Mouse (Mus musculus) neural tube, embryonic 12.5 days (tissue): Measurements from ENCODE around the gene Psmd2. TPM values are rescaled to one million over a fixed set of nuclear protein-coding genes. Genes with fewer than 3 reads are reported as not detected.

Experiments used
- ATAC-seq: fragments of 200-750 bp; cut with Nextera tagmentation; 2 replicates; pipeline ENCODE4 v1.8.0; 2017; ENCODE audit warnings: low read depth, mild to moderate bottlenecking, moderate TSS enrichment, moderate library complexity; ENCODE audit not compliant: low FRiP score
- H3K27ac ChIP-seq: fragments of 300-500 bp; sonication (generic); 2 replicates; pipeline ENCODE4 v1.5.1; 2016
- H3K27me3 ChIP-seq: fragments of 300-500 bp; sonication (generic); replicated peaks from 2 replicates; pipeline ENCODE4 v1.6.1; 2016; ENCODE audit warnings: mild to moderate bottlenecking
- H3K36me3 ChIP-seq: fragments of 300-500 bp; sonication (generic); 2 replicates; pipeline ENCODE4 v1.6.1; 2016; ENCODE audit warnings: mild to moderate bottlenecking
- H3K4me1 ChIP-seq: fragments of 300-500 bp; sonication (generic); 2 replicates; pipeline ENCODE4 v1.6.1; 2016
- H3K4me2 ChIP-seq: fragments of 300-500 bp; sonication (generic); replicated peaks from 2 replicates; pipeline ENCODE4 v1.6.1; 2016; ENCODE audit warnings: mild to moderate bottlenecking
- H3K4me3 ChIP-seq: fragments of 300-500 bp; sonication (generic); 2 replicates; pipeline ENCODE4 v1.5.1; 2016
- H3K9ac ChIP-seq: fragments of 300-500 bp; sonication (generic); 2 replicates; pipeline ENCODE4 v1.6.1; 2016; ENCODE audit warnings: mild to moderate bottlenecking
- H3K9me3 ChIP-seq: fragments of 300-500 bp; sonication (generic); 2 replicates; pipeline ENCODE4 v1.6.1; 2016; ENCODE audit warnings: mild to moderate bottlenecking
- WGBS: fragments of 180-500 bp; shearing (Covaris S2); methylation state at CpG from one replicate; pipeline ENCODE4 v1.1.7; 2016; 5-methylcytosine and 5-hydroxymethylcytosine counted together
- polyA plus RNA-seq: library from polyadenylated mRNA; unstranded; fragments of >200 nt; fragmentation: Nextera tagmentation; extraction: Ambion mirVana; gene quantifications from 2 replicates; pipeline ENCODE4 v1.2.1, GENCODE M21; 2016

The Psmd2 gene
- polyA plus RNA-seq, result 412 and 424 TPM in 2 replicates

GRCm38 (mm10) chr16:20651076-20651946, at the start of gene Psmd2:
Psmd2 (plus strand) TSS chr16:20651652.
- H3K4me3 ChIP-seq, result peak within 1 kb of the TSS; percentile 71
- peaks cover 16% of the 10 kb centered on the region for H3K4me1 ChIP-seq
- no peaks in the 10 kb centered on the region for H3K27me3 ChIP-seq
- 2% methylated on average over 46 of the region's 46 CpGs for WGBS
- peak within 1 kb of the TSS; percentile 91 for H3K4me2 ChIP-seq
- no peak within 1 kb of the TSS for H3K27ac ChIP-seq
- peak within 1 kb of the TSS; percentile 87 for H3K9ac ChIP-seq
- H3K36me3 ChIP-seq, result peaks cover 20% of the 10 kb centered on the region
- ATAC-seq, result peak; percentile 95
- no peaks in the 10 kb centered on the region for H3K9me3 ChIP-seq

- peak; percentile 61; the same call in 1 of the 2 replicates for ATAC-seq
- Histone ChIP-seq H3K4me2 (no peak overlapping the region), H3K9ac (no peak overlapping the region), H3K9me3 (no peaks in the 10 kb centered on the region), H3K27me3 (no peaks in the 10 kb centered on the region), H3K4me1 (peaks cover 7% of the 10 kb centered on the region; the same call in 1 of the 2 replicates), H3K36me3 (peaks cover 48% of the 10 kb centered on the region), H3K4me3 (no peak overlapping the region), H3K27ac (no peak overlapping the region)
- WGBS, result 79% methylated on average over 9 of the region's 9 CpGs
These were observed 46.7 kb upstream of the Psmd2 start for GRCm38 (mm10) chr16:20604705-20605104.

- Histone ChIP-seq H3K4me2 (peak overlapping the region; percentile 95), H3K9ac (peak overlapping the region; percentile 88), H3K27me3 (no peaks in the 10 kb centered on the region), H3K36me3 (peaks cover 27% of the 10 kb centered on the region), H3K9me3 (no peaks in the 10 kb centered on the region), H3K27ac (peak overlapping the region; percentile 63; the same call in 1 of the 2 replicates), H3K4me3 (peak overlapping the region; percentile 88), H3K4me1 (peaks cover 16% of the 10 kb centered on the region)
- WGBS, result under 1% methylated on average over 28 of the region's 28 CpGs
- ATAC-seq, result peak; percentile 52
These were observed 40.7 kb upstream of the Psmd2 start for GRCm38 (mm10) chr16:20610501-20611356.

GRCm38 (mm10) chr16:20611357-20612227, 39.9 kb upstream of the Psmd2 start, which contains the start of the genes Eef1akmt4, Gm49333 and Alg3:
Eef1akmt4 (plus strand) TSS chr16:20611593.
Gm49333 (plus strand) TSS chr16:20611610.
Alg3 (minus strand) TSS chr16:20611735.
- Histone ChIP-seq H3K9ac (peak within 1 kb of the TSS; percentile 88), H3K4me2 (peak within 1 kb of the TSS; percentile 95), H3K27ac (peak within 1 kb of the TSS; percentile 63; the same call in 1 of the 2 replicates), H3K4me1 (peaks cover 16% of the 10 kb centered on the region), H3K36me3 (peaks cover 19% of the 10 kb centered on the region), H3K9me3 (no peaks in the 10 kb centered on the region), H3K27me3 (no peaks in the 10 kb centered on the region), H3K4me3 (peak within 1 kb of the TSS; percentile 88)
- peak; percentile 94 for ATAC-seq
- 3% methylated on average over 41 of the region's 41 CpGs for WGBS

GRCm38 (mm10) chr16:20619541-20620398, 31.7 kb upstream of the Psmd2 start:
- Histone ChIP-seq H3K36me3 (no peaks in the 10 kb centered on the region), H3K4me3 (peak overlapping the region; percentile 78), H3K4me1 (peaks cover 31% of the 10 kb centered on the region), H3K9me3 (no peaks in the 10 kb centered on the region), H3K27me3 (no peaks in the 10 kb centered on the region; the same call in 1 of the 2 replicates), H3K27ac (peak overlapping the region; percentile 64), H3K4me2 (peak overlapping the region; percentile 96), H3K9ac (peak overlapping the region; percentile 81)
- 2% methylated on average over 78 of the region's 83 CpGs for WGBS
- ATAC-seq, result peak; percentile 13

GRCm38 (mm10) chr16:20620399-20620735, 31.1 kb upstream of the Psmd2 start:
- Histone ChIP-seq H3K27ac (peak overlapping the region; percentile 82; the same call in 1 of the 2 replicates), H3K4me2 (peak overlapping the region; percentile 96), H3K36me3 (no peaks in the 10 kb centered on the region), H3K9me3 (no peaks in the 10 kb centered on the region), H3K27me3 (no peaks in the 10 kb centered on the region; the same call in 1 of the 2 replicates), H3K4me3 (peak overlapping the region; percentile 78), H3K4me1 (peaks cover 31% of the 10 kb centered on the region), H3K9ac (peak overlapping the region; percentile 81)
- WGBS, result 0% methylated on average over 9 of the region's 9 CpGs
- ATAC-seq, result peak; percentile 17; the same call in 1 of the 2 replicates

GRCm38 (mm10) chr16:20620751-20621190, 30.7 kb upstream of the Psmd2 start:
- Histone ChIP-seq H3K9ac (peak overlapping the region; percentile 81), H3K27me3 (no peaks in the 10 kb centered on the region; the same call in 1 of the 2 replicates), H3K36me3 (no peaks in the 10 kb centered on the region), H3K9me3 (no peaks in the 10 kb centered on the region), H3K27ac (peak overlapping the region; percentile 82), H3K4me3 (peak overlapping the region; percentile 78), H3K4me2 (peak overlapping the region; percentile 96), H3K4me1 (peaks cover 31% of the 10 kb centered on the region)
- 0% methylated on average over 32 of the region's 32 CpGs for WGBS
- peak; percentile 25 for ATAC-seq

- Histone ChIP-seq H3K36me3 (no peaks in the 10 kb centered on the region), H3K27me3 (no peaks in the 10 kb centered on the region; the same call in 1 of the 2 replicates), H3K4me3 (peak within 1 kb of the TSS; percentile 78), H3K9me3 (no peaks in the 10 kb centered on the region), H3K27ac (peak within 1 kb of the TSS; percentile 82), H3K4me1 (peaks cover 31% of the 10 kb centered on the region), H3K9ac (peak within 1 kb of the TSS; percentile 81), H3K4me2 (peak within 1 kb of the TSS; percentile 96)
- ATAC-seq, result peak; percentile 51
- WGBS, result under 1% methylated on average over 90 of the region's 92 CpGs
These were observed 30.1 kb upstream of the Psmd2 start, which contains the start of gene Camk2n2 for GRCm38 (mm10) chr16:20621191-20621990. Camk2n2 (minus strand) TSS chr16:20621287.

- Histone ChIP-seq H3K36me3 (no peaks in the 10 kb centered on the region), H3K4me2 (peak overlapping the region; percentile 96), H3K9me3 (no peaks in the 10 kb centered on the region), H3K4me1 (peaks cover 31% of the 10 kb centered on the region), H3K9ac (peak overlapping the region; percentile 81), H3K27ac (peak overlapping the region; percentile 82; the same call in 1 of the 2 replicates), H3K4me3 (peak overlapping the region; percentile 78), H3K27me3 (no peaks in the 10 kb centered on the region; the same call in 1 of the 2 replicates)
- peak; percentile 59 for ATAC-seq
- WGBS, result under 1% methylated on average over 35 of the region's 37 CpGs
These were observed 29.3 kb upstream of the Psmd2 start for GRCm38 (mm10) chr16:20621991-20622685.
